Mouse (Mus musculus): ENCODE data around the gene Slc27a2. TPM values are rescaled to one million over a fixed set of nuclear protein-coding genes. Genes with fewer than 3 reads are reported as not detected.

The Slc27a2 gene
- not detected in 2 replicates for polyA plus RNA-seq (2012; ENCODE audit: insufficient read depth, insufficient read length, low replicate concordance, missing spikeins)

DNA sequence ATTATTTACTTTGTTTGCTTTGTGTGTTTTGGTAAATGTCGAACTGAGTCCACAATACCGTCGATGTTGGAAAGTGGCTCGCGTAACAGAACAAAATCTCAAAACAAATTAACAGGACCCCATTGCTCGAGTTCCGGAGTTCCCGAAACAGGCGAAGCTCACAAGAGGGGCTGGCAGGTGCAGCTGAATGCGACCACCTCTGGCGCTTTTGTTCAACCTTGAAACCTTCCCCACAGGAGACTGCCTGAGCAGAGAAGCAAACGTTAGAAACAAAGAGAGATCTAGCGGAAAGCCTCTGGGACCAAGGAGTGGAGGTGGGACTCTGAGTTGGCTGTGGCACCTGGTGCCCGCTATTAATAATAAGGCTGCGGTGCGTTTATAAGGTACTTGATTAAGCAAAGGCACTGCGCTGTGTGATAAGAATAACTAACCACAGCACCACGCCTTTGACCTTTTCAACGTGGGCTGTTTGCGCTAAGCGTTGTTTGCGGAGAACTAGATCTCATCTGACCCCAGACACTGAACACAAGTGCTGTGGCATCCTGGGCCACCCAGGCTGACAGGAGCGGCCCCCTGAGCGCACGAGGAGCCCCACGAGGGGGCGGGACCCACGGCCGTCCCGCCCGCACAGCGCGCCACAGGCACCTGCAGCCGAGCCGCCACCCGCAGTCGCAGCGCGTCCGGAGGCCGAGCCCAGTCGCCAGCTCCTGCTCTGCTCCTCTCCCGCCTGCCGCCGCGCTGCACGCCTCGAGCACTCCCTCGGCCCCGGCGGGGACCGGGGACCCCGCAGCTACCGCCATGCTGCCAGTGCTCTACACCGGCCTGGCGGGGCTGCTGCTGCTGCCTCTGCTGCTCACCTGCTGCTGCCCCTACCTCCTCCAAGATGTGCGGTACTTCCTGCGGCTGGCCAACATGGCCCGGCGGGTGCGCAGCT is at the start of gene Slc27a2:
Gene Slc27a2 (plus strand): TSS at position 51 of the 934 bp plus-strand sequence.
- WGBS = 2% methylated on average over 61 of the region's 61 CpGs
- H3K4me1 ChIP-seq (ENCODE audit: control insufficient read depth, insufficient read depth, low read length) = peaks cover 13% of the 10 kb centered on the region
- TF ChIP-seq POLR2A (IDR thresholded peaks at IDR 0.05; ENCODE audit: insufficient read depth, low read depth, low read length) (no peak), CTCF (IDR thresholded peaks at IDR 0.05; ENCODE audit: insufficient read depth, low read depth, low read length) (no peak)
- H3K4me3 ChIP-seq (ENCODE audit: insufficient read depth, low read depth, low read length) = peak within 1 kb of the TSS; percentile 53
- H3K27ac ChIP-seq (ENCODE audit: insufficient read depth, low read depth, low read length) = no peak within 1 kb of the TSS

DNA sequence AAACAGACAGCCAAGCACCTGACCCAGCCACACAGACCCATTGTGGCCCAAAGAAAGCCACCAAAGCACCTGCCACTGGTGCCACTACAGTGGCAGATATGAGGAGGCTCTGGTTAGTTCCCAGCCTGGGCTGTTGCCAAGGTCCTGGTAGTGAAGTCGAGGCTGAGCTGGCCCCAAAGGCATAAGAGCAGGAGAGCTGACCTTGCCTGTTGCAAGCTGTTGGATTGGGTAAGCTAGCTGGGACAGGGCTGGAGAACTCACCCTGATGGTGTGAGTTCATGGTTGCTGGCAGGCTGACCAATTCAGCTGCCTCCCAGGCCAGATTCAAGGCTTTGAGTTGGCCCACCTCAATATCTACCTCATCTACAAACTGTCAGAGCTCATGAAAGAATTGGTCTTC is 47.1 kb upstream of the Slc27a2 start:
- no peak for TF ChIP-seq POLR2A (IDR thresholded peaks at IDR 0.05; ENCODE audit: insufficient read depth, low read depth, low read length)
- no peak overlapping the region for H3K27ac ChIP-seq (ENCODE audit: insufficient read depth, low read depth, low read length)
- 64% methylated on average over 1 of the region's 1 CpGs for WGBS
- H3K4me1 ChIP-seq (ENCODE audit: control insufficient read depth, insufficient read depth, low read length) = no peaks in the 10 kb centered on the region
- H3K4me3 ChIP-seq (ENCODE audit: insufficient read depth, low read depth, low read length) = no peak overlapping the region

DNA sequence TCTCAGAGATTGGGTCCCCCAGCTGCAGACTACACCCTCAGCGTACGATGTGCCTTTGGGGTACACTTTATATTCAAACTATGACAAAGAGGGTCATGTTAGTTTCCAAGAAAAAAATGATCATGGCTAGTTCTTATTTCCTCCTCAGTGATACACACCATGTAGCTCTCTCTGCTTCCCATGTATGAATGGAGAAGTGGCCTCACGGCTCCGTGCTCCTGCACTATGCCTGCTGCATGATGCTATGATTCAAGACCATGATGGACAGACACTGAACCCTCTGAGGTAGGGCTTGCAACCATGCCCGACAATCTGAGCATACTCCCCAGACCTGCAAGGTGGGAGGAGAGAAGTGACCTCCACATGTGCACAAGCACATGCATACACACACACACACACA is 44.7 kb upstream of the Slc27a2 start:
- 89% methylated on average over 5 of the region's 5 CpGs for WGBS
- no peaks in the 10 kb centered on the region for H3K4me1 ChIP-seq (ENCODE audit: control insufficient read depth, insufficient read depth, low read length)
- H3K4me3 ChIP-seq (ENCODE audit: insufficient read depth, low read depth, low read length) = no peak overlapping the region
- no peak overlapping the region for H3K27ac ChIP-seq (ENCODE audit: insufficient read depth, low read depth, low read length)
- no peak for TF ChIP-seq CTCF (IDR thresholded peaks at IDR 0.05; ENCODE audit: insufficient read depth, low read depth, low read length)
- no peak for TF ChIP-seq POLR2A (IDR thresholded peaks at IDR 0.05; ENCODE audit: insufficient read depth, low read depth, low read length)

DNA sequence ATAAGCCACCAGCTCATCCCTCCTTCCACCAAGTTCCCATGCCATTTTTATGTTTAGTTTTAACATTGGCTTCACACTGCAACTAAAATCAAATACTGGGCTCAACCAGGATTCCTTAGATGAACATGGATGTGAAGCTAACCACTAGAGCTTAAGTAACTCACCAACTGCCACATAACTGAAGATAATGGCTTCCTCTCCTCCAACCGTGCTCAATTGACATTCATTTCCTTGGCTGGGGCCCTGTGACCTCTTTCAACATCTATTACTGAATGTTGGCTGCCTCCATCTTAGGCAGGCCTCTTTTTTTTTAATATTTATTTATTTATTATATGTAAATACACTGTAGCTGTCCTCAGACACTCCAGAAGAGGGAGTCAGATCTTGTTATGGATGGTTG is 44.0 kb upstream of the Slc27a2 start:
- H3K27ac ChIP-seq (ENCODE audit: insufficient read depth, low read depth, low read length) = no peak overlapping the region
- WGBS = 33% methylated on average over 1 of the region's 1 CpGs
- TF ChIP-seq POLR2A (IDR thresholded peaks at IDR 0.05; ENCODE audit: insufficient read depth, low read depth, low read length) (no peak), CTCF (IDR thresholded peaks at IDR 0.05; ENCODE audit: insufficient read depth, low read depth, low read length) (no peak)
- no peak overlapping the region for H3K4me3 ChIP-seq (ENCODE audit: insufficient read depth, low read depth, low read length)
- no peaks in the 10 kb centered on the region for H3K4me1 ChIP-seq (ENCODE audit: control insufficient read depth, insufficient read depth, low read length)

DNA sequence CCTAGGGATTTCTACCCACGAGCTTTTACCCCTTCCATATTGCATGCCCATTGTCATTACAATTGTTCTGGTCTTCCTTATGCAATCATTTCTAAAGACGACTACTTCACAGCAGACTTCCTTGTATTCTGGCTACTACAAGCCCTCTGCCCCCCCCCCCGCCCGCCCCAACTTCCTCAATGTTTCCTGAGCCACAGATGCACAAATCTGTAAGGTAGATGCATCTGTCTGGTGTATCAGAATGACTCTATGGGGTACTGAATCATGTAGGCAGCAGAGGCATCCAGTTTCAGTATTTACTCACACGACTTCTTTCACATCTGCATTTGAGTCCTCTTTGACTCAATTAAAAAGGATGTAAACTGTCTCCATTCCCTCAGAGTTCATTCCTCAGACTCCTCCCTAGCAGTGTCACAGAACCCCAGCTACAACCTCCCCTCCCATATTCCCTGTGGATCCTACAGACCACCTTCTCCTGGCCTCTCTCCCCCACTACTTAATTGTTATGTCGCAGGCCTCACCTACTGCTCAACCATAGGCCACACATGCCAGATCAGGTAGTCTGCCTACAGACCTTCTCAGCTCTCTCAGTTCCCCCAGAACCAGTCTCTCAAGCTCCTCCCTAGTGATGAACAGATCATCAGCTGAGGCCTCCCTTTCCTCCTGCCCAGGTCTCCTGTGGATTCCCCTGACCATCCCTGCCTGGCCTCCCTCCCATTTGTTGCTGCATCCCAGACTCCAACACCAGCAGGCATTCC is 37.0 kb upstream of the Slc27a2 start:
- Histone ChIP-seq H3K4me3 (ENCODE audit: insufficient read depth, low read depth, low read length) (no peak overlapping the region), H3K27ac (ENCODE audit: insufficient read depth, low read depth, low read length) (no peak overlapping the region), H3K4me1 (ENCODE audit: control insufficient read depth, insufficient read depth, low read length) (no peaks in the 10 kb centered on the region)
- no peak for TF ChIP-seq POLR2A (IDR thresholded peaks at IDR 0.05; ENCODE audit: insufficient read depth, low read depth, low read length)
- 80% methylated on average over 6 of the region's 6 CpGs for WGBS

DNA sequence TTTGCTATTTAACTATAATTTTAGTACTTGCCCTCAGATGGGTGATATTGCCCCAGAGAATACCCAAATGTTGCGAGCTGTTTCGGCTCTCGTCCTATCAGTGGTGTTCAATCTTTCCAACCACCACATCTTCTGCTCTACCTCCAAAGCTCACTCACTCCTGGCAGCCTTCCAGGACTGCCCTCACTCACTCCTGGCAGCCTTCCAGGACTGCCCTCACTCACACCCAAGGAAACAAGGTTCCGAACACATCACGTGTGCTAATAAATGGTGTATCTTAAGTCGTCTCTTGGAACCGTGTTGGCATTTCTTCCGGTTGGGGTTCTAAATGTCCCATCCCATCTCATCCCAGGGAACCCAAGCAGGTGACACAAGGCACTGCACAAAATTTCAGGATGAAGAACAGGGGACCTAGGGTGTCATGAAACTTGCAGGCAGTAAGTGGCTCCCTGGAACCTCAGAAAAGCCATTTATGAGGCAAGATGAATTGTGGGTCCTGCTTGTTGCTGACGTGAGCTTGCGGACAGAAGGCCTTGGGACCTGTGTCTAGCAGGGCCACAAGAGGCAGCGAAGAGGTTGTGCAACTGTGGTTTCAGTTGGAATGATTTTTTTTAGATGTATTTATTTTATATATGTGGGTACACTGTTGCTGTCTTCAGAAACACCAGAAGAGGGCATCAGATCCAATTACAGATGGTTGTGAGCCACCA is 32.2 kb upstream of the Slc27a2 start:
- Histone ChIP-seq H3K27ac (ENCODE audit: insufficient read depth, low read depth, low read length) (no peak overlapping the region), H3K4me1 (ENCODE audit: control insufficient read depth, insufficient read depth, low read length) (no peaks in the 10 kb centered on the region), H3K4me3 (ENCODE audit: insufficient read depth, low read depth, low read length) (no peak overlapping the region)
- TF ChIP-seq POLR2A (IDR thresholded peaks at IDR 0.05; ENCODE audit: insufficient read depth, low read depth, low read length) (no peak), CTCF (IDR thresholded peaks at IDR 0.05; ENCODE audit: insufficient read depth, low read depth, low read length) (no peak)
- WGBS = 68% methylated on average over 11 of the region's 11 CpGs

DNA sequence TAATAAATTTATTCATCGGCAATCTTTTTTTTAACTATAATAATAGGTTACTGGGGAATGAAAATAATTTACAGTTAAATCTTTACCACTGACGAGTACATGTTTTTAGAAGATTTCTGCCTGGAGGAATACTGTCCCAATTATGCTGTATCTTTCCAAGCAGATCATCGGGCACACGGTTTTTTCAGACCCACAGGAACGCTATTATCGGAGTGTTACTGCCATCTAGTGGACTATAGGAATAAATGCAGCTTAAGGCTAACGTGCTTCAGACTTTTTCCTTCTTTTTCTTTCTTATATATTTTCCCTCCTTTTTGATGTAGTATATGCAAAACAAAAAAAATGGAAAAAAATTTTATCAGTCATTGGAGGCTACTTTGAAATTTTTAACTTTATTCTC is 31.4 kb upstream of the Slc27a2 start:
- TF ChIP-seq POLR2A (IDR thresholded peaks at IDR 0.05; ENCODE audit: insufficient read depth, low read depth, low read length) (no peak), CTCF (IDR thresholded peaks at IDR 0.05; ENCODE audit: insufficient read depth, low read depth, low read length) (no peak)
- Histone ChIP-seq H3K4me3 (ENCODE audit: insufficient read depth, low read depth, low read length) (no peak overlapping the region), H3K4me1 (ENCODE audit: control insufficient read depth, insufficient read depth, low read length) (no peaks in the 10 kb centered on the region), H3K27ac (ENCODE audit: insufficient read depth, low read depth, low read length) (no peak overlapping the region)
- 13% methylated on average over 7 of the region's 7 CpGs for WGBS

DNA sequence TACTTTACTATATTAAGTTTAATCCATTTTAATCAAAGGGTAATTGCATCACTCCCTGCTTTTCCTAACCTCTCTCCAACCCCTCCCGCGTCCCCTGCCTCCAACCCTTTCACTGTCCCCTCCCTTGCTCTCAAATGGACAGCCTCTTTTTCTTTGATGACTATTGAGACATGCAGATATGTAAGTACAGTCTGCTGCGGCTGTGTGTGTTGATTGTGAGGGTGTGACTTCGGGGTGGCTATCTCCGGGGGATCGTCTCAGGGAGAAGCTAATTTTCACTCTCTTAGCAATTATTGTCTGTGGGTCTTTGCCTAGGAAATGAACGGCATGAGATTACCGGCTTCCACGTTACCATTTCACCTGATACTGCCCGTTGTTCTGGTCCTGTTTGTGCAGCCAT is 30.7 kb upstream of the Slc27a2 start:
- Histone ChIP-seq H3K4me1 (ENCODE audit: control insufficient read depth, insufficient read depth, low read length) (no peaks in the 10 kb centered on the region), H3K27ac (ENCODE audit: insufficient read depth, low read depth, low read length) (no peak overlapping the region), H3K4me3 (ENCODE audit: insufficient read depth, low read depth, low read length) (no peak overlapping the region)
- 75% methylated on average over 10 of the region's 10 CpGs for WGBS
- TF ChIP-seq CTCF (IDR thresholded peaks at IDR 0.05; ENCODE audit: insufficient read depth, low read depth, low read length) (no peak), POLR2A (IDR thresholded peaks at IDR 0.05; ENCODE audit: insufficient read depth, low read depth, low read length) (no peak)
